Mouse (Mus musculus): Measurements from ENCODE around the gene Anp32e. TPM values are rescaled to one million over a fixed set of nuclear protein-coding genes. Genes with fewer than 3 reads are reported as not detected.
A peak's percentile ranks its signal among the peaks of the same experiment; 100 is the strongest.
"Not testable (repeated sequence)": the region's sequence is repeated elsewhere in the genome, so short reads cannot be mapped to it uniquely, and the experiment has no call there.

Gene Anp32e
- total RNA-seq, 1 experiment, result 50.8 TPM

DNA sequence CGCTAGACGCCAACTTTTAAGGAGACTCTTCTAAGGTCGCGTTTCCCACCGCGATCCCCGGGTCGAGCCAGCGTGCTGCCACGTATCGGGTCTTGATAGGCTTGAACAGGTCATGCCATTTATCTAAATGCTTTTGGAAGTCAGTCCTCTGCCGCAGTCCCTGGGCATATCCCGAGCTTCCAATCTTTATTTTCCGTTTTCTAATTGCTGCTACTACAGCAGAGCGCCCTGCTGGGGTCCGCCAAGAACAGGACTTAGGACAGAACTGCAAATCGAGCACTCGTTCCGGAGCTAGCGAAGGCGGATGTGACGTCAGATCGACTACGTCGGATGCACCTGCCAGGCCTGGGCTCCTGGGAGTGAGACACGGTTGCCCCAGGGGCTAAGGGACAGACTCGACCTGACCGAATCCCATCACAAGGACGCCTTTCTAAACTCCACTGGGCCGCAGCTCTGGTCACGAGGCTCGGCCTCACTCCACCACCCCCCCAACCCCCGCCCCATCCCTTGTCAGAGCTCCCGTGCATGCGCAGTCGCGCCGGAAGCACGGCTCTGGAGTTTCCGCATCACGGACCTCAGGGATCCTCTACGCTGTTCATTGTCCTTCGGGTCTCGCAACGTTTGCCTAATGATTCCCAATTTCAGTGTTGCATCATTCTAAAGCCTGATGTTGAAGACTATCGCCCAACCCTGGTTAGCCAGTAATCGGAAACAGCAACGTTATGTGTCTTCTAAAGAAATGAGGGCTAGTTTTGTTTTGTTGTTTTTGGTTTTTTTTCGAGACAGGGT is 21.9 kb downstream of the Anp32e start:
- TF ChIP-seq CHD2 (IDR thresholded peaks at IDR 0.05; ENCODE audit: low read depth, low read length) (0 out of 2 replicates have a peak, but pooled peaks have one; percentile 21), ZNF384 (IDR thresholded peaks at IDR 0.05; ENCODE audit: low read depth, low read length) (no peak)
- Histone ChIP-seq H3K4me3 (ENCODE audit: insufficient read depth in 1 of 2, low read depth in 1 of 2, low read length in 2 of 2, poor library complexity in 1 of 2, severe bottlenecking in 1 of 2) (peak overlapping the region; percentile 67 to 88), H3K4me1 (ENCODE audit: control insufficient read depth in 2 of 2, insufficient read depth in 2 of 2, low read length in 2 of 2, poor library complexity in 1 of 2) (no peaks in the 10 kb centered on the region), H3K9me3 (ENCODE audit: control insufficient read depth, insufficient read depth, low read depth, low read length) (no peaks in the 10 kb centered on the region), H3K27ac (ENCODE audit: insufficient read depth, low read depth, low read length, poor library complexity, severe bottlenecking) (peak overlapping the region; percentile 83), H3K36me3 (ENCODE audit: control insufficient read depth, insufficient read depth, low read length, poor library complexity, severe bottlenecking) (peaks cover 1% of the 10 kb centered on the region), H3K9ac (ENCODE audit: insufficient read depth, low read depth, low read length, poor library complexity, severe bottlenecking) (peak overlapping the region; percentile 85)
- peak; percentile 85 for DNase-seq (ENCODE audit: low read depth, low spot score)
- in situ Hi-C loops (cut with MboI; ENCODE audit: low sequenced_read_pairs in 2 of 2, unreplicated experiment in 2 of 2), result no loop called here

DNA sequence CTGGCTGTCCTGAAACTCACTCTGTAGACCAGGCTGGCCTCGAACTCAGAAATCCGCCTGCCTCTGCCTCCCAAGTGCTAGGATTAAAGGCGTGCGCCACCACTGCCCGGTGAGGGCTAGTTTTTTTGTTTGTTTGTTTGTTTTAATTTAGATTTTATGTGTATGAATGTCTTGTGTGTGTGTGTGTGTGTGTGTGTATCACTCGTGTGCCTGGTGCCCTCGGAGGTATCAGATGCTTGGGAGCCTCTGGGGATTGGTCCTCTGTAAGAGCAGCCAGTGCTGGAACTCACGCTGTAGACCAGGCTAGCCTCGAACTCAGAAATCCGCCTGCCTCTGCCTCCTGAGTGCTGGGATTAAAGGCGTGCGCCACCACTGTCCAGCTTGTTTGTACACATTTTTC is 22.5 kb downstream of the Anp32e start:
- H3K4me1 ChIP-seq (ENCODE audit: control insufficient read depth in 2 of 2, insufficient read depth in 2 of 2, low read length in 2 of 2, poor library complexity in 1 of 2); H3K9me3 ChIP-seq (ENCODE audit: control insufficient read depth, insufficient read depth, low read depth, low read length); DNase-seq (ENCODE audit: low read depth, low spot score); in situ Hi-C loops (cut with MboI; ENCODE audit: low sequenced_read_pairs in 2 of 2, unreplicated experiment in 2 of 2); H3K36me3 ChIP-seq (ENCODE audit: control insufficient read depth, insufficient read depth, low read length, poor library complexity, severe bottlenecking): not testable (repeated sequence)
- peak overlapping the region; percentile 83 for H3K27ac ChIP-seq (ENCODE audit: insufficient read depth, low read depth, low read length, poor library complexity, severe bottlenecking)
- H3K4me3 ChIP-seq (ENCODE audit: insufficient read depth in 1 of 2, low read depth in 1 of 2, low read length in 2 of 2, poor library complexity in 1 of 2, severe bottlenecking in 1 of 2), result peak overlapping the region; percentile 67 to 88
- peak overlapping the region; percentile 85 for H3K9ac ChIP-seq (ENCODE audit: insufficient read depth, low read depth, low read length, poor library complexity, severe bottlenecking)

DNA sequence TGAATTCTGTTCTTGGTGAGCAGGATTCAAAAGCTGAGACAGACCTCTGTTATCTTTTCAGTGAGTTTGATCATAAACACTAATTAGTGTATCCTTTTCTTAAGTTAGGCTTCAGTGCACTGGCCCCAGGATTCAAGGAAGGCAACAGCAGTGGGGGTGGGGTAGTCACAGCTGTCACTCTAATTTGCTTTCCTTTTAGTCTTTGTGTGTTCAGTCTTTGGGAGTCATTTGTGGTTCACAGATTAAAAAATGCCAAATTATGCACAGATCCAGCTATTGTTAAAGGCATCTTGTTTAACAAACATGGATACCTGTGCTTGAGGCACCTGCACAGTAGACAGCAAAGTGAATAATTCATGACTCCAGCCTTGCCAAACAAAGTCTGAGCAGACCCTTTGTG is 24.0 kb downstream of the Anp32e start:
- no peak for DNase-seq (ENCODE audit: low read depth, low spot score)
- Histone ChIP-seq H3K9me3 (ENCODE audit: control insufficient read depth, insufficient read depth, low read depth, low read length) (no peaks in the 10 kb centered on the region), H3K27ac (ENCODE audit: insufficient read depth, low read depth, low read length, poor library complexity, severe bottlenecking) (no peak overlapping the region), H3K4me1 (ENCODE audit: control insufficient read depth in 2 of 2, insufficient read depth in 2 of 2, low read length in 2 of 2, poor library complexity in 1 of 2) (no peaks in the 10 kb centered on the region), H3K36me3 (ENCODE audit: control insufficient read depth, insufficient read depth, low read length, poor library complexity, severe bottlenecking) (no peaks in the 10 kb centered on the region), H3K9ac (ENCODE audit: insufficient read depth, low read depth, low read length, poor library complexity, severe bottlenecking) (no peak overlapping the region), H3K4me3 (ENCODE audit: insufficient read depth in 1 of 2, low read depth in 1 of 2, low read length in 2 of 2, poor library complexity in 1 of 2, severe bottlenecking in 1 of 2) (no peak overlapping the region)
- TF ChIP-seq CHD2 (IDR thresholded peaks at IDR 0.05; ENCODE audit: low read depth, low read length) (no peak), ZC3H11A (IDR thresholded peaks at IDR 0.05; ENCODE audit: borderline replicate concordance, low read depth, low read length) (no peak), ZNF384 (IDR thresholded peaks at IDR 0.05; ENCODE audit: low read depth, low read length) (no peak), HCFC1 (IDR thresholded peaks at IDR 0.05; ENCODE audit: borderline replicate concordance, insufficient read depth, low read length) (no peak), MAFK (IDR thresholded peaks at IDR 0.05; ENCODE audit: insufficient read depth, low read depth, low read length) (no peak)
- in situ Hi-C loops (cut with MboI; ENCODE audit: low sequenced_read_pairs in 2 of 2, unreplicated experiment in 2 of 2), result no loop called here

DNA sequence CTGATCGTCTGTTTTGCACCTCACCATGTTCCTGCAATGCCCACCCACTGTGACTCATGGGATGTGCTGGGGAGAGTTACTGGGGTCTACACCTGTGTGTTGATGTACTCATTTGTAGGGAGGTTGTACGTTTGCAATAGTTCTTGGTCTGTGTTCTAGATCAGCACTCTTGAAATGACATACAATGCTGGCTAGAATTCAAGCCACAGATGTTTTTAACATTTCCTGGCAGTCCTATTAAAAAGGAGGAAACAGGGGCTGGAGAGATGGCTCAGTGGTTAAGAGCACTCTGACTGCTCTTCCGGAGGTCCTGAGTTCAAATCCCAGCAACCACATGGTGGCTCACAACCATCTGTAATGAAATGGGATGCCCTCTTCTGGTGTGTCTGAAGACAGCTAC is 24.5 kb downstream of the Anp32e start:
- H3K9me3 ChIP-seq (ENCODE audit: control insufficient read depth, insufficient read depth, low read depth, low read length), result no peaks in the 10 kb centered on the region
- no peaks in the 10 kb centered on the region for H3K4me1 ChIP-seq (ENCODE audit: control insufficient read depth in 2 of 2, insufficient read depth in 2 of 2, low read length in 2 of 2, poor library complexity in 1 of 2)
- no peak overlapping the region for H3K27ac ChIP-seq (ENCODE audit: insufficient read depth, low read depth, low read length, poor library complexity, severe bottlenecking)
- in situ Hi-C loops (cut with MboI; ENCODE audit: low sequenced_read_pairs in 2 of 2, unreplicated experiment in 2 of 2), result no loop called here
- H3K9ac ChIP-seq (ENCODE audit: insufficient read depth, low read depth, low read length, poor library complexity, severe bottlenecking), result no peak overlapping the region
- no peak for DNase-seq (ENCODE audit: low read depth, low spot score)
- no peaks in the 10 kb centered on the region for H3K36me3 ChIP-seq (ENCODE audit: control insufficient read depth, insufficient read depth, low read length, poor library complexity, severe bottlenecking)
- TF ChIP-seq HCFC1 (IDR thresholded peaks at IDR 0.05; ENCODE audit: borderline replicate concordance, insufficient read depth, low read length), result no peak
- TF ChIP-seq ZC3H11A (IDR thresholded peaks at IDR 0.05; ENCODE audit: borderline replicate concordance, low read depth, low read length), result no peak
- no peak for TF ChIP-seq CHD2 (IDR thresholded peaks at IDR 0.05; ENCODE audit: low read depth, low read length)
- TF ChIP-seq MAFK (IDR thresholded peaks at IDR 0.05; ENCODE audit: insufficient read depth, low read depth, low read length), result no peak
- no peak for TF ChIP-seq ZNF384 (IDR thresholded peaks at IDR 0.05; ENCODE audit: low read depth, low read length)
- H3K4me3 ChIP-seq (ENCODE audit: insufficient read depth in 1 of 2, low read depth in 1 of 2, low read length in 2 of 2, poor library complexity in 1 of 2, severe bottlenecking in 1 of 2), result no peak overlapping the region

DNA sequence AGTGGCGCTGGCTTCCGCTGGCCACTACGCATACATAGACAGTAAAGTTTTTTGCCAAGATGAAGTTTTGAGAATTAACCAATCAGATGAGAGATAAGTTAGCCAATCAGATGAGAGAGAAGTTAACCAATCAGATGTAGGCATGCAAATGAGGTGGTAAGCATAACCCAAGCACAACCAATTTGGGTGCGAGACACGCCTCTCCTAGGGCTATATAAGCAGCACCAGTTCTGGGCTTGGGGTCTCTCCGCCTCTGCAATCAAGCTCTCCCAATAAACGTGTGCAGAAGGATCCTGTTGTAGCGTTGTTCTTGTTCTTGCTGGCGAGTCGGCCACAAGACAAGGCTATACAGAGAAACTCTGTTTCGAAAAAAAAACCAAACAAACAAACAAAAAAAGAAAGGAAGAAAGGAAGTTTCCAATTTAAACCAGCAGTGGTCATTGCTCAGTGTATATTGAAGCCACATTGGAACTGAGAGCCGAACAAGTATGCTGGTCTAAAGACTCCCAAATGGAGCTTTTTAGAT is 25.7 kb downstream of the Anp32e start:
- H3K4me1 ChIP-seq (ENCODE audit: control insufficient read depth in 2 of 2, insufficient read depth in 2 of 2, low read length in 2 of 2, poor library complexity in 1 of 2); H3K9ac ChIP-seq (ENCODE audit: insufficient read depth, low read depth, low read length, poor library complexity, severe bottlenecking); H3K36me3 ChIP-seq (ENCODE audit: control insufficient read depth, insufficient read depth, low read length, poor library complexity, severe bottlenecking); DNase-seq (ENCODE audit: low read depth, low spot score); H3K4me3 ChIP-seq (ENCODE audit: insufficient read depth in 1 of 2, low read depth in 1 of 2, low read length in 2 of 2, poor library complexity in 1 of 2, severe bottlenecking in 1 of 2); H3K27ac ChIP-seq (ENCODE audit: insufficient read depth, low read depth, low read length, poor library complexity, severe bottlenecking); H3K9me3 ChIP-seq (ENCODE audit: control insufficient read depth, insufficient read depth, low read depth, low read length); in situ Hi-C loops (cut with MboI; ENCODE audit: low sequenced_read_pairs in 2 of 2, unreplicated experiment in 2 of 2): not testable (repeated sequence)

Data from ES-E14 (cell line).